Mouse (Mus musculus) spleen, adult 18-20 months (tissue): ENCODE measurements around the gene Gm44596.
"Not testable (repeated sequence)": the region's sequence is repeated elsewhere in the genome, so short reads cannot be mapped to it uniquely, and the experiment has no call there.

Experiments used
- DNase-seq, 2 experiments: peaks; one replicate each; pipeline ENCODE4 v3.0.0; 2022; ENCODE audit warnings: mixed read lengths in 2 of 2

Gm44596 gene

DNA sequence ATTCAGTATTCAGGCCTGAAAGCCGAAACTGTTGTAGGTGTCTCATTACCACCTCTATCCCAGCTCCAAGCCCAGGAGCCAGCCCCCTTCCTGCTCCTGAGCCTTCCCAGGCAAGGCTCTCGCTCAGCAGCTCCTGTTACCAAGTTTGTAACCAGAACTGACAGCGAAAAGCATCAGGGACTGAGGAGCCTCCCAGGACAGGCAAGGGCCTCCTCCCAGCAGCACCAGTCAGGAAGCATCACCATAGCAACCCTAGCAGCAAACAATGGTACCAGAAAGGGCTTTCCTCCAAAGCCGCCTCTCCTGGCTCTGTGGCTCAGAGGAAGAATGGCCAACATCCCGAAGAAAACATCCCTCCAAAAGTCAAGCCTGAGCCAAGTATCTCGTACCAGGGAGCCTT is at the start of gene Gm44596, which contains the start of gene Tex52:
Gm44596 (plus strand) TSS at position 312 of the 400 bp plus-strand sequence.
Tex52 (plus strand) TSS at position 265 of the 400 bp plus-strand sequence.
- no peak for DNase-seq

DNA sequence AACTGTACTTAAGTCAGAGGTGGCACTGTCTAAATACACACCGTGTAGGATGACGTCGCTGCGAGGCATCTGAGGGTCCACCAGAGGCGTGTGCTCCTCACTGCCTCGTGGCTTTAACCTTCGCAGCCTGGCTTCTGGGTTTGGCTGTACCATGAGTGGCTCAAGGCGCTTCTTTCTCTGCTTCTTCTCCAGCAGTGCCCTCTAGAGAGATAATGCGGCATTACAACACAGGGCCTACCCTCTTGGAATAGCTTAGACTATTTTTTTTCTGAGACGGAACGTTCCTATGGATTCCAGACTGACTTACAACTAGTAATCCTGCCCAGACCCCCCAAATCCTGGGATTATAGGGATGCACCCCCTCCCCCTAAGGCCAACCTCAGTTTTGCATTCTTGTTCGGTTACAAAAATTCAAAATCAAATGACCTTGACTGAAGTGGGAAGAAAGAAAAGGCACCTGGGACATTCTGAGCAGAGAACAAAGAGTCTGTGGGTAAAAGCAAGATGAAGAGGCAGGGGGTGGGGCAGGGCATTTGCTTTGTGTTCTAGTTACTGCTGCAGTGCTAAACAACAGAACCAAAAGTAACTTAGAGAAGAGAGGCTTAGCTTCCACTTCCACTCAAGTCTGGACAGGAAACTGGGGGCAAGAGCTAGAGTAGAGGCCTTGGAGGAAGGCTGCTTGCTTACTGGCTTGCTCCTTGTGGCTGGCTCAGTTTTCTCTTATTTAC is 40.7 kb upstream of the Gm44596 start:
- DNase-seq: peak in 1 of 2 experiments; percentile 54

DNA sequence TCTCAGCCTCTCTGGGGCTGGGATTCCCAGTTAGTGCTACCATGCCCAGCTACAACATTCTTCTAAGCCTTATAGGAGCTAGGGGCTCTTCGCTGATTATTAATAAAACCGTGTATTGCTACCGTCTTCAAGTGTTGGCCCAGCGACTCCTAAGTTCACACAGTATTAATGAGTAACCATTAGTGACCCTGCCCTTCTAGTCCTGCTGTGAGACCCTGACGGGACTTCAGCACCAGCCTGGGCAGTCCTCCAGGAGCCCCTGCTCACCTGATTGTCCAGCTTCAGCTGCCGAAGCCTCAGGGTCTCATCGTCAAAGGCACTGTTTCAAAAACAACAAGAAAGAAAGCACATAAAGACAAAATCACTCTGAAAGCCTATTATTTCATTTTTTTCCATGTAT is 37.8 kb upstream of the Gm44596 start:
- no peak for DNase-seq

DNA sequence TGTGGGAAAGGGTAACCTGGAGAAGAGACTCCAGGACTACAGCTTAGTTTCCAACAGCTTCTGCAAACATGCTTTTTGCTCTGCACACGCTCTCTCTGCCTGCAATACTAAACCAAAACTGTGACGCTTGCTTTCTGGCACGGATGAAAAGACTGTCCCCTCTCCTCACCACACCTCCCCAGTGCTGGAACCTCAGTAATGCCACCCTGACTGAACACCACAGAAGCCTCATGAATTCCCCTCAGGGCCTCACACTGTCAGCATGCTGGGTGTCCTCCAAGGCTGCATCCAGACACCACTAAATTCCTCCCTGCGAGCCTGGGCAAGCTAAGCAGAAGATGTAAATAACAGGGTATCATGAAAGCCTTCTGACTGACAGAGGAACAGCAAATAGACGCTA is 36.4 kb upstream of the Gm44596 start:
- DNase-seq: no peak

DNA sequence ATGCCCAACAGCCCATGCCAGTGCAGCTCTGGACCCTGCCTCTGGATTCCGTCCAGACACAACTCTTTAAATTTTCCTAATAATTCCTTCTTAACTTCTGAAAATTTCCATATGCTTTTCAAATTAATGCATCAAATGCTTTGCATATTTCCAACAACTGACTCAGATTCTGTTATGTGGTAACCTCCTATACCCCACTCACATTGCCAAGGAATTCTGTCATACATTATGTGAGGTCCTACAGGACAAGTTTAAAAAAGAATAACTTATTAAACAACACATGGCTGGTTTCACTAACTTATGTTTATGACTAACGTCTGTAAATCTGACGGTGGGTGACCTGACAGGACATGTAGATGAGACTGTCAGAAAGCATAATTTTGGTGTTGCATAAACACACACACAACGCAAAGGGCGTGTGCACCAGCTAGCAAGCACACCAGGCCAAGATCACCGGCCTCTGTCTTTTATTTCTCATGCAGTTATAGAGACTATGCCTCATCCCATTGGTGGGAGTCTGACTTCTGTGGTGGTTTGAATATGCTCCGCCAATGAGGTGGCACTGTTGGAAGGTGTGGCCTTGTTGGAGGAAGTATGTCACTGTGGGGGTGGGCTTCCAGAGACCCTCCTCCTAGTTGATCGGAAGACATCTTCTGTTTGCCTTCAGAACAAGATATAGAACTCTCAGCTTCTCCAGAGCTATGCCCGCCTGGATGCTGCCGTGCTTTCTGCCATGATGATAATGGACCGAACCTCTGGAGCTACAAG is 33.2 kb upstream of the Gm44596 start:
- no peak for DNase-seq

DNA sequence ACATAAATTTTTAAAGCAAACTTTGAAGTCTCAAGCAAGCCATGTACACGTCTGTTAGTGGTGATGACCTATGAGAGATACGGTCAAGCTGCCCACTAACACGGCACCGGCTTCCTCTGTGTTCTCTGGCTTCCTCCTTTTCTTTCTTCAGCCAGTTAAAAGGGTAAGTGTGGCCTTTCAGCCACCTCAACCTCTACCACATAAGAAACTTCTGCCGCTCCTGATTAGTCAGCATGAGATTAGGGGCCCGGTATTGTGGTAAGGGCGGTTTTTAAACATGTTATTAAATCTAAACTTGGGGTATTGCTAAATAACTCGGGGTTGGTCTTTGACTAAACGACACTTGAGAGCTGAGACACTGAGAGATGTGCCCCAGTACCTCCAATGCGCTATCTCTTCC is 29.7 kb upstream of the Gm44596 start:
- DNase-seq: no peak

DNA sequence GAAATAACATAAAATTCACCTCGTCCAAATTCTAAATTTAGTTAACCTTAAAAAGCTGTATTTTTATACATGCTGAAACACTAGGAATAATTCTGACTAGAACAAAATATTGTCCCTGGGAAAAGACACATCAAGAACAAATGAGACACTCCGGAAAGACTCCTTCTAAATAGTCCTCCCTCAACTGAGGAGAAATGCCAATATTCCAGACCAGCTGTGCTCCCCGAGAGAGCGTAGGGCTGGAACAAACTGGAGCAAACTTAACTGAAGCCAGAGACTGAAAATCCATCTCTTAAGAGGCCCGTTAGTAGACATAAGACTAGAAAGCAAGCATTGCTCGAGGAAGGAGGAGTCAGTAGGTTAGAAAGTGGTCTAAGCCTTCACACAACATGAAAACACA is 28.5 kb upstream of the Gm44596 start:
- DNase-seq: no peak

DNA sequence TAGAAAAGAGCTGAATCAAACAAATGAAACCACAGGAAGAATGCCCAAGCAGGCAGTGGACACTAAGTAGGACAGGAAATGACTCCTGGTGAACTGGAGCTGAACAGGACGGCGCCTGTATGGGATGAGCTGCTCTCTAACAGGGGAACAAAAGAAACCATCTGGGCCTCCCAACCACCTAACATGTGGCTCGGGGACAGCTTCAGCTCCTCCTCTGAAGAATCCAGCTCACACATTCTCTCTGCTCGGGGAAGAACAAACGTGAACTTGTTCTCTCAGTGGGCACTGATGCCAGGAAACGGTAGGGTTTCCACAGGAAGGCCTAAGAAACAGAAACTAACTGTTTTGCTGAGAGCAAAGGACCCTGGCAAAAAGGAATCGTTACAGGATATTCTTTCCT is 25.6 kb upstream of the Gm44596 start:
- DNase-seq: no peak

DNA sequence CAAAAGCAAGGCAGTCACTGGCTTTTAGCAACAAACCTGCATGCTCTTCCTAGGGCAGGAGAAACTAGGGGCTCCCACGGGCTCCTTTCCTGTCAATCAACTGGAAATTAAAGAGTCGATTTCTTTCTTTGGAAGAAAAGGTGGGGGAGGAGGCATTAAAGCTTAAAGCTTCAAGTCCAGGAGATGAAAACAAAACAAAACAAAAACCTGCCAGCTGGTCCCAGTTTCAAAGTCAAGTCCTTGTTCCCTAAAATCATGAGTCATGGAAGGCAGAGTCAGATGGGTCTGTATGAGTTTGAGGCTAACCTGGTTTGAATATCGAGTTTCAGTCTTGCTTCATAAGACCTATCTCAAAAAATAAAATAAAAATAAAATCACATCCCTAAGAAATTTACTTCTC is 21.2 kb upstream of the Gm44596 start:
- DNase-seq: no peak

DNA sequence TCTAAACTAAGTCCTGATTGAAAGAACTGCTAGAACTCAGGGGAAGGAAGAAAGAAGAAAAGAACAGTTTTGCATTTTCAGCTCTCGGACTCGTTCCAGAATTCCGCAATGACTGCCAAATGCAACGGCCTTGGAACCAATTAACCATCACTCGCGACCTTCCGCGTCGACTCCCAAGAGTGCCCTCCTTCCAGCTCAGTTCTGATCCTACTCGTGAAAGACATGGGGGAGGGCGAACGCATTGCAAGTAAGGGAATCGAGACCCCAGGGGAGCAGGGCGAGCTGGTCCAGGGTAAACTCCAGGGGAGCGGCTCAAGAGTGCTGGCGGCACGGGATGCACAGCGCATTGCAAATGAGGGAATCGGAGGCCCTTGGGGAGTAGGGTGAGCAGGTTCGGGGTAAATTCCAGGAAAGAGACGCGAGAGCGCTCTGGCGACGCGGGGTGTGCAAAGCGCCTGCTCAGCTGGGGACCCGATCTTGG is 20.1 kb upstream of the Gm44596 start:
- peak in 1 of 2 experiments; percentile 14 for DNase-seq

DNA sequence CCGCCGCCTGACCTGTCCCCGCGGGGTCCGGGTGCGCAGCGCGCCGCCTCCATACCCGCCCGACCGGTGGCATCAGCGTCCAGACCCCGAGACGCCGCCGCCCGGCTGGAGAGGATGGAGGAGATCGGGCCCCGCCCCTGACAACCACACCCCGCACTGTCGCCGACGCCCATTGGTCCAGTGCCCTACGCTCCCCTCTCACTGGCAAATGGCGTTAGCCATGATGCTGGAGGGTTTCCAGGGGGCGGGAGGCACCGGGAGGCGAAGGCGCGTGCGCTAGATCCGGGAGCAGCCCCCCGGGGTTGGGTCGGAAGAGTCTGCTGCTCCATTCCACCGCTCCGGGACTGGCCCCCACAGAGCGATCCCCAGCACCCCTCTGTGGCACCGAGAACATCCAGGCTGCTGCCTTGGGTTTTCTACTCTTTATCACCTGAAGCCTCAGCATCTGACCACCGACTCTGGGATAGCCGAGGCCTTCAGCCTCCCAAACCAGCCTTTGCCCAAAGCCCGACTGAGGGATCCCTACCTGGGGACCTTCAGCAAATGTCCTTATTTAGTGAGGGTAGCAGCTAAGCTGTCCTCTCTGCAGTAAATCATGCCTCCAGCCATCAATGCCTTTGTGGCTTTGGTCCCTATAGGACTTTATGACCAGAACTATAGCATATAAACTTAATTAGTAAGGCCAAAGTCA is 19.4 kb upstream of the Gm44596 start, which contains the start of gene Tulp3:
Tulp3 (minus strand) TSS at position 126 of the 691 bp plus-strand sequence.
- peak; percentile 78 to 83 for DNase-seq

DNA sequence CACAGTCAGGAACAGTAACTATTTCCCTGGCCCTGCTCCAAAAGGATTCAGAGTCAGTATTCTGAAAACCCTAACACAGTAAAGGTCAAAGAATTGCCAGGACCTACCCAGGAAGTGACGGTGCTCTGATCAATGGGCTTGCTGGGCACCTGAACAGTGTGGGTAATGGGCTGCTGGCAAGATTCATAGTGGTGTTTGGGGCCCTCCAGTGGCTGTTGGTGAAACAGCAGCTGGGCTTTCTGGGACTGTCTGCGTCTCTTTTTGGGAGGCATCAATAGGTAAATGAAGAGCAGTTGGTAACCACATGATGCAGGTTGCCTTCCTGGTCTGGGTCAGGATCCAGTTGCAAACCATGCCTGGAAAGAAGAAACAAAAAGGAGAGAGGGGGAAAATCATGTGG is 16.3 kb upstream of the Gm44596 start:
- DNase-seq: peak; percentile 42 to 72

DNA sequence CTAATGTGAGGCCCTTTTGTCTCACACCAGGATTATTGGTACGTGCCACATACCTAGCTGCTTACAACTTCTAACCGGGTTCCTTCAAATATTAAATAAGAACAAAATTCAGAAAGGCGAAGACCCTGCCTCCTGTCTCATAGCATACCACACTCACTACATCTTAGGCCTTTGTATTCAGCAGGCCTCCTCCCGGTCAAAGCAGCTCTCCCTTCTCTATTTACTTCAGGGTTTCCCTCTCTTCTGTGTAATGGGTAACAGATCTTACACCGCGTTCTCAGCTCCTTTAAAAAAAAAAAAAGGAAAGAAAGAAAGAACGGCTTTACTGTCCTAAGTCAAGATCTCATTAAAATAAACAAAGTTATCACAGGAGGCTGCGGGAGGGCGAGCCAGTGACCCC is 13.4 kb upstream of the Gm44596 start:
- DNase-seq: no peak

DNA sequence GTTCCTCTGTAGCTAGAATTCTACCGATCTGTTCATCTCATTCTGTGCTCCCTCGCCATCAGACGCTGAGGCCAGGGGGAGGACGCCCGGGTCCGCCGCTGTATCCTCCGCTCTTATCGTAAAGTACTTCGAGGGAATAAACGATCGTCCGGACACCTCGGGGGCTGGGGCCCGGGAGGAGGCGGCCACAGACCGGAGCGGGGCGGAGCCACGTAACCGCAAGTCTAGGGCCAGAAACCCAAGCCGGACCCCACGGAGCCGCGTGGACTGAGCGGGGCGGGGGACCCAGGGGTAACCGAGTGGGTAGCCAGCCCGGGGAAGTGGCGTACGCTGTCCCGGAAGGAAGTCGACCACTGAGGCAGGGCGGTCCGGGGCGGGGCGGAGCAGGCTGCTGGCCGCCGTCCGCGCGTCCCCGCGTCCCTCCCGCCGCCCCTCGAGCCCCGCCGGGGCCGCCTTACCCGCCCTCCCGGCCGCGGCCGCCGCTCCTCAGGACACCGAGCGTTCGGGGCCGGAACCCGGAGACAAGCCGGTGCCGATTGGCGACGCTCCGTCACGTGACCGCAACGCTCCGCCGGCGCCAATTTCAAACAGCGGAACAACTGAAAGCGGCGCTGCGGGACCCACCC is 12.8 kb upstream of the Gm44596 start, which contains the start of the genes Rhno1 and Foxm1:
Rhno1 (minus strand) TSS at position 531 of the 626 bp plus-strand sequence.
Foxm1 (plus strand) TSS at position 587 of the 626 bp plus-strand sequence.
- peak; percentile 72 to 83 for DNase-seq

DNA sequence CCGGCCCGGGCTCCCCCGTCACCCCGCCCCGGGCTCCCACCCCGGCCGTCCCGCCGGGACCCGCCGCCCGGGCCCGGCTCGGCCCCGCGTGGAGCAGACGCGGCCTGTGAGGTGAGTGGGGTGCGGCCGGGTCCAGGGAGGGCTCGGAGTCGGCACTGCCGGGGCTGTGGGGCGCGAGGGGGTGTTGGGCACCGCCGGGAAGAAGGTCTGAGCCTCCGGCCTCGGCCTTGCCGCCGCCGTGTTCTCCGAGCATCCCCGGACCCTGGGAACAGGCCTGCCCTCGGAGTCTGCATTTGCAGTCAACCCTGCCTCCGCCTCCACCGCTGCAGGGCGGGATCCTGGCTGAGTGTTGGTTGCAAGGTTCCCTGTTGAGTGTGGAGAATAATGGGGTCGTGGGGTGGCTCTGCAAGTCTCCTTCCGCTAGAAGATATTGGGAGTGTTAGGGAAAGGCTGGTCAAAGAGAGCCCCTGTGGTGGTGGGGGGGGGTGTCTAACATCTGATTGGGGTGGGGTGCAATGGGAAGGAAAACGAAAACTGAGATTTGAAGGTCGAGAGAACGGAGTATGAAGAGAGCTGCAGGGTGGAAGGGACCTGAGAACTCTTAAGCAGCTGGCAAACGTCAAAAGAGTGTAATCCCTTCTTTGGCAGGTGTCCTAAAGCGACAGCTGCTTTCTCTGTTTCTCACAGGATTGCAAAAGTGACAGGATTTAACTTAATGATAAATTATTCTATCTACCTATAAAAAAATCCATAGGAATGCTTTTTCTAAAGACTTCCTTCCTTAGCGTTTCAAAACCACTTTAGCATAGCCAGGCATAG is 12.1 kb upstream of the Gm44596 start:
- DNase-seq: no peak

DNA sequence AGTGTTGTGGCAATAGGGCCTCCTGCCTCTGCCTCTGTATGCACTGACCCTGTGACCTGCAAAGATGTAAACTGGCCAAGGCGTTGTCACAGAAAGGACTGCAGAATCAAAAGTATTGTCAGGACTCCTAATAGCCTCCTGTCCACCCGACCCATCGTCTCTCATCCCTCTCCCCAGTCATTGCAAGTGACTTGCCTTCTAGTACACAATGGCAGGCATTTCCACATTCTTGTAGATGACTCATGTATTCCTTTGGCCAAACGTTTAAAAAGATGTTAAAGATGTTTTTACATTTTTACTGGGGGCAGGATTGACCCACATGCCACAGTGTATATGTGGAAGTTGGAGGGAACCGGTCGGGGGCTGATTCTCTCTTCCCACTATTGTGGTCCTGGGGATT is 10.6 kb upstream of the Gm44596 start:
- DNase-seq: no peak

DNA sequence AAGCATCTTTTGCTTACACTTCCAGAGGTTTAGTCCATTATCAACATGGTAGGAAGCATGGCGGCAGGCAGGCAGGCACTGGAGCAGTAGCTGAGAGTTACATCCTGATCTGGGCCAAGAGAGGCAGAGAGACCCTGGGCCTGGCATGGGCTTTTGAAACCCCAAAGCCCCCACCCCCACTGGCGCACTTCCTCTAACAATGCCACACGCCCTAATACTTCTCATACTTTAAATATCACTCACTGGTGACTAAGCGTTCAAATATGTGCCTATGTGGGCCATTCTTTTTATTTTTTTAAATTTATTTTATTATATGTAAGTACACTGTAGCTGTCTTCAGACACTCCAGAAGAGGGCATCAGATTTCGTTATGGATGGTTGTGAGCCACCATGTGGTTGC is 8.8 kb upstream of the Gm44596 start:
- DNase-seq: no peak

DNA sequence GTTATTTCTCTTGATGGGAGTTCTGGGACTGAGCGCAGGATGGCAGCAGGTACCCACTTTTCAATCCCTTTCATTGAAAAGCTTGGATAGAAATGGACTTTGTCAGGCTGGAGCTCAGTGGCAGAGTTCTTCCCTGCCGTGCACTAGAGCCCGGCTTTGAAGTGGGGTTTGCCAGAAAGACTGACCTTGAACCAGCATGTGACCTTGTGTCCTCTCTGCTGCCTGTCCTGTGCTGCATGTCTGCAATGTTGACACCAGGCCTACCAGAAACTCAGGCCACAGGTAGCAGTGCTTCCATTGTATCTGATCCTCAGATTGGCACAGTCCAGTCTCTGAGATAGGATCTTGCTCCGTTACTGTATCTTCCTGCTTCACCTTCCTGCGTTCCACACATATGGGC is 5.3 kb upstream of the Gm44596 start:
- no peak for DNase-seq

DNA sequence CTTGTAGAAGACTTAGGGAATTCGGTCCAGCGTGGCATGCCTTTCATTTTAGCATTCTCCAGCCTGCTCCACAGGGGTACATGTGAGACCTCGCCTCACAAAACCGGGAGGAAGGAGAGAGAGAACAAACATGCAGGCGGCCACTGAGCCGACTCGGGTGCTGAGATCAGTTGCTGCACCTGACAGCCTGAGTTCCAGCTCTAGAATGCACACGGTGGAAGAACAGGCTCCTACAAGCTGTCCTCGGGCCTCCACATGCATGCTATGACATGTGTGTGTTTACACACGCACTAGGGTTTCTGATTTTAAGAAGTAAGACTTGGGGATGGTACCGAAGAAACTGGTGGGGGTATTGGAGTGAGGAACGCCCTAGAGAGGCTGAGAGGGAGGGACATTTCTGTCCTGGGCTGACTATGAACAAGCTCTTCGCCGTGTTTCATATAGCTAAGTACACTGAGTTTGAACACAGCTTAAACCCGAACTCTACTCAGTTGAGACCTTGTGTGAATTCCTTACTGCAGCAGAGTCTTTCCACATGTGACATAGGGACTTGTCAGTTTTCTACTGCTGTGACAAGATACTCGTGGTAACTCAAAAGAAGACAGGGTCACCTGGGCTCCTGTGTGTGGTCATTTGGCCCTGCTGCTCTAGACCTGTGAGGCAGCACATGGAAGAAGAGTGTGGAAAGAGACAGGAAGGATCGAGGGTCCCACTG is 1.2 kb downstream of the Gm44596 start:
- DNase-seq: no peak

DNA sequence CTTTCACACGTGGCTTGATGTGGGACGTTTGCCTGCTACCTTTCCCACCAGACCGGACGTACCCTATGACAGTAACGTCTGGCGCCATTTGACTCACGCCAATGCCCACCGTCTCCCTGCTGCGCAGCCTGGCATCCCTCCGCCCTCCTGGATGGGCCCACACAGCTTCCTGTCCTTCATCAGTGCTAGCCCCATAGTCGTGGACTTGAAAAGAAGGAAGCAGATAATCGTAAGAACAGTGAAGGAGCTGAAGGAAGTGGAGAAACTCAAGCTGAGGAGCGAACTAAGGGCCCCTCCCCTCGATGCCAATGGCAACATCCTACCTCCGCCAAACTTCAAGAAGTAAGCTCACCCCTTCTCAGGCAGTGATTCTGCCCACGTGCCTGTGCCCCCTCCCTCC is 4.3 kb downstream of the Gm44596 start:
- no peak for DNase-seq

DNA sequence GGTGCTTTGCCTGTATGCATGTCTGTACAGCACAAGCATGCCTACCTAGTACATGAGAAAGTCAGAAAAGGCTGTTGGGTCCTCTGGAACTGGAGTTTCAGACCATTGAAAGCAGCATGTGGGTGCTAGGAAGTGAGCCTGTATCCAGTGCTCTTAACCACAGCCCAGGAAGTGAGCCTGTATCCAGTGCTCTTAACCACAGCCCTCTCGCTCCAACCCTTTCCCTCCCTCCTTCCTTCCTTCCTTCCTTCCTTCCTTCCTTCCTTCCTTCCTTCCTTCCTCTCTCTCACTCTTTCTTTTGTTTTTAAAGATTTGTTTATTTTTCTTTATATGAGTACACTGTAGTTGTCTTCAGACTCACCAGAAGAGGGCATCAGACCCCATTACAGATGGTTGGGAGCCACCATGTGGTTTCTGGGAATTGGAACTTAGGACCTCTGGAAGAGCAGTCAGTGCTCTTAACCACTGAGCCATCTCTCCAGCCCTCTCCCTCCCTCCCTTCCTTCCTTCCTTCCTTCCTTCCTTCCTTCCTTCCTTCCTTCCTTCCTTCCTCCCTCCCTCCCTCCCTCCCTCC is 5.4 kb downstream of the Gm44596 start:
- DNase-seq: not testable (repeated sequence)
